Mouse (Mus musculus) MEL (cell line): Measurements from ENCODE around the gene Gm45337.
"Not testable (repeated sequence)": the region's sequence is repeated elsewhere in the genome, so short reads cannot be mapped to it uniquely, and the experiment has no call there.

ENCODE experiments used
- MAX ChIP-seq: IDR thresholded peaks from 2 replicates; pipeline ENCODE4 v1.6.1; 2011; ENCODE audit warnings: low read length, improper control_type of control experiment
- RCOR1 ChIP-seq: IDR thresholded peaks from 2 replicates; pipeline ENCODE4 v1.6.1; 2012; ENCODE audit warnings: low read depth, mild to moderate bottlenecking, inconsistent platforms, low read length, improper control_type of control experiment
- USF1 ChIP-seq: IDR thresholded peaks from 2 replicates; pipeline ENCODE4 v1.6.1; 2014; ENCODE audit warnings: low read depth, mild to moderate bottlenecking, inconsistent platforms, low read length, improper control_type of control experiment, moderate library complexity
- ZKSCAN1 ChIP-seq: IDR thresholded peaks from 2 replicates; pipeline ENCODE4 v1.6.1; 2012; ENCODE audit warnings: low read depth, mild to moderate bottlenecking, inconsistent platforms, low read length, improper control_type of control experiment, moderate library complexity
- ZNF384 ChIP-seq: IDR thresholded peaks from 2 replicates; pipeline ENCODE4 v1.6.1; 2012; ENCODE audit warnings: low read depth, mild to moderate bottlenecking, inconsistent platforms, low read length, improper control_type of control experiment

GRCm38 (mm10) chr7:142143506-142144010 is 849 bp downstream of the Gm45337 start:
- TF ChIP-seq MAX, ZKSCAN1, USF1, ZNF384, RCOR1: not testable (repeated sequence)
